Mouse (Mus musculus): ENCODE measurements around the gene Sema3a.
"Not testable (repeated sequence)": the region's sequence is repeated elsewhere in the genome, so short reads cannot be mapped to it uniquely, and the experiment has no call there.

Sema3a gene

DNA sequence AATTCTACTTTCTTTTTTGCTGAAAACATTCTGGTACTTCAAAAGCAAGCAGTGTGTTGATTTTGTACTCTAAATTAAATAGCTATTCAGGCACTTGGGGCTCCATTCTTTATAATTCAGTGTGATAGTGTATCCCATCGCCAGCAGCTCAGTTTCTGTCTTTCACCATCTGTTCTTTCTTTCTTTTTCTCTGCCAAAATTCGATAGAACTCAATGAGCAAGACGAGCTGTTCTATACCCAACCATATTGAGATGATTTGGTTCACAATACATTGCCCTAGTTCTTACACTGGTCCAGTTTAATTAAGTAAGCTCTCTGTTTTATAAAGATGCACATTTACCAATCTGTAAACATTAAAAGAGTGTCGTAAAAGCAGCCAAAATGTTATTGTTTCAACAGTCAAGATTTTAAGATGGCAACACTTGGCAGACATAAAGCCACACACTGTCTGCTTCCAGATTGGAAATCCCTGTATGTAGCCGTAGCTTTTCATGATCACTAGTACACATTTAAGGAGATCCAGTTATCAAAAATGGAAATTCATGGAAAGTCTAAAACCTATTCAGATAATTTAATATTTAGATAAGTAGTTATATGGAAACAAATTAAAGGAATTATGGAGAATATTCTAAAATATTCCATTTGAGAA lies 296.2 kb downstream of the Sema3a start:
- no peak for DNase-seq (ENCODE audit: low spot score in 2 of 2)

DNA sequence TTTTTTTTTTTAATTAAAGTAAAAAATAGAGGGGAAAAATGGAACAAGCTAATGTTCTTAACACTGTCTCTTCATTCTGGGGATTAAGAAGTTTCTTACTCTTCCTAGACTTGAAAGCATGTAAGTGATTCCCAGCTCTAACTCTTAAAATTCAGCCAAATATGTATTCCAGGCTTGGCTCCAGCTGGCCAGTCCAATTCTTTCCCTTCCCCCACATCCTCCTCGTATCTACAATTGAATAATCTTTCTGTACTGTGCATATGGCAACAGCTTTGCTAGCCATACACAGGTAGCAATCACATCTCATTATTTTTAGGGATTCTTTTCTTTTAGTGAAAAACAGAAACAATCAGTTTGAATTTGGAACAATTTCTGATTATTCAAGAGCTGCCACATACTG lies 303.5 kb downstream of the Sema3a start:
- peak in 1 of 2 experiments; percentile 28 for DNase-seq (ENCODE audit: low spot score in 2 of 2)

DNA sequence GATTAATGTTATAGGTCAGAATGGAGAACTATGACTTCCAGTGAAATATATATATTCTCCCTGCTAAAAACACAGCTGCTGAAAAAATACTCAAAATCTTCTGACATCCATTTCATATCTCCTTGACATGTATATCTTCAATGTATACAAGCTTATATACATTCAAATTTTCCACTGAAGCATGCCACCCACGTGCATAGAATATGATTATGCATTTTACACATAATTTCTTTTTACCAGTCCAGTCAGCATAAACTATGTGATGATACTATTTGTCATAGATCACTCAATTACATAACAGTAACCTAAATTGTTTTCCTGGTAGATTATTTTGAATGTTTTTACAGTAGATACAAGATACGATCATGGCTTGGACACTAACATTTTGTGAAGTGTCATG lies 306.6 kb downstream of the Sema3a start:
- DNase-seq (ENCODE audit: low spot score in 2 of 2): no peak

DNA sequence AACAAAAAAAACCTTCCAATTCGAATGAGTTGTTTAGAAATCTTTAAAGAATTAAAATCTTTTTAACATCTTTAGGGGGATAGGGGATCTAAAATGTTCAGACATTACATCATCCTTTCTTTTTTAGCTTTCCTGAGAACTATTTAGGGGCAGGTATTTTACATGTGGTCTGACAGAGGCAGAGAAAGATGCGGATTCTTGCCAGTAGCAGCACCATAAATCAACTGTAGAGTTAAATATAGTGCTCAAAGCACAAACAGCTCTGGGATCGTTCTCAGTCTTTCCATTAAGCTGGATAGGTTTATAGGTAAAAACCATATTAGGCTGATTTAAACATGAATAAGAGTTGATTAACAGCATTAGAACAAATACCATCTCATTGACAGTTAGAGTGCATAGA lies 307.4 kb downstream of the Sema3a start:
- DNase-seq (ENCODE audit: low spot score in 2 of 2): no peak

DNA sequence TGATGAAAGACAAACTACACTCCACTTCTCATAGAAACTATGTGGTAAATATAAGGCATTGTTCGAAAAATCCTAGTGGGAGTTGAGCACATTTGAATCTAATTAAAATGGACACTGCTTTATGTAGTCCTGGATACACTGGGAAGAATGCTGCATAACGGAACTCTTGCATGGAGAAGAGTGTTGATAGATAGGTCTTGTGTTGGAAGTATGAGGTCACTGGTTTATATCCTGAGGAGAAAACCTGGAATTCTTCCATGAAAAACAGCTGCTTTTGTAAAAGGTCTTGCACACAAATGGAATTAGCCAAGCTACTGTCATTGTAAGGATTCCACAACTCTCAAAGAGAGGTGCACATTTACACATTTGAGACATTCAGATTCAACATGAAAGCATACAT lies 308.1 kb downstream of the Sema3a start:
- DNase-seq (ENCODE audit: low spot score in 2 of 2): no peak

DNA sequence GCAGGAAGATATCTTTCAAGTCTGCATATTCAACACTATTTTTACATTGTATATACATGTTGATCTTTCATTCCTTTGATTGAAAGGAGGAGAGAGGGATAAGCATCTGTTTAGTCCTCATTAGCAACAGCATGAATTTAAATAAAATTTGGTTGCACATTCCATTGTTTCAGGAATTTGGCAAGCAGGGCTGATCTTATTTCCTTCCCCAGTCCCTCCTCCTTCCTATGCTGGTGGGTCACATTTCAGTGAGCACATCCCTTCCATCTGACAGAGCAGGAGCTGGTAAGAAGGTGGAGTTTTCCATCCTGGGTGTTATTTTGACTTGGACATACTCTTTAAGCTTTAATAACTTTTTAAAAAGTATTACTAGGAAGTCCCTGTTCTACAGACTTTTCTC lies 315.9 kb downstream of the Sema3a start:
- no peak for DNase-seq (ENCODE audit: low spot score in 2 of 2)

DNA sequence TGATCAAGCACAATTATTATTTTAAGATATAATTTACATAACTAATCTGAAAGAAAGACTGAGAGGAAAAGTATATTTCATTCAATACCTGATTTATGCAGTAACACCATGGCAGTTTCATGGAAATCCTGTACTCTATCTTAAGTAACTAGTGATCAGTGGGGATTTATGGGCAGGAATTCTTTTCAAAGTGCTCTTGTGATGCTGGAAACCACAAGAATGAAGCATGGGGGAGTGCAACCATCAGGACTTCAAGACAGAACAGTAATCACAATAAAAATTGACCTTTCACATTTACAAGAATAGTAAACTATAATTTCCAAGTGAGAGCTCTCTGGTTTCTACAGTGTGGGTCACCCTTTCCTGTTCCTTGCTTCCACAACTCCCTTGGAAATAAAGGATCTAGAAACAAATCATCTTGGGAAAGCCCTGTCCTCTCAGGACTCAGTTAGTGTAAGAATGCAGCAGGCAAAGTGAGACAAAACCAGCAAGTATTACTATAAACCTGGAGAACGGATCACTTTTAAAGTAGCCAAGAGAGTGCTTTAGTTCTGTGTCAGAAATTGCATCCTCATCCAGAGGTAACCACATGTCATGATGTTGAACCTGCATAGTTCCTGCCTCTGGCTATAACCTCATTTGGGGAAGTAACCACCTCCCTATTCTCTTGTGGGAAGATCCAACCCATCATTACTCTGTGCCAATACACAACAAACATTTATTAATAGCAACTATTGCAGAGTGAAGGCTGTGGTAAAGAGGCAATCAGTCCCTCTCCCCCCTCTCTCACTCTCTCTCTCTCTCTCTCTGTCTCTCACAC lies 335.2 kb downstream of the Sema3a start:
- DNase-seq (ENCODE audit: low spot score in 2 of 2): no peak

DNA sequence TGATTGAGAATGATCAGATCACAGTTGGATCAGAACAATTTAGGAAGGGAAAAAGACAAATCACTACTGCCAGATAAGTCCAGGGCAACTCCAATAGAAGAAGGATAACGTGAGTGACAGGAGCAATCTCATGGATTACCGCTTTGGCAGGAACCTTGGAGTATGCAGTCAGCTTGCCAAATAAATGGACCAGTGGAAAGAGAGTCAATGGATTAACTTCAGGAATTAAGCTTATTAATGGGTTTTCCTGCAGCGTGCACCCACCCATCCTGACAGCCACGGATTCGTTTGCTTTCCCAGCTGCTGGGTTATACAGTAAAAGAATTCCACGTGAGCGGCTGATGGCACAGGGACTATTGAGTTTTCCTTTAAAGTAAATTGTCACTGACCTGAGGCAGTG lies 343.6 kb downstream of the Sema3a start:
- DNase-seq (ENCODE audit: low spot score in 2 of 2): peak; percentile 24 to 34

DNA sequence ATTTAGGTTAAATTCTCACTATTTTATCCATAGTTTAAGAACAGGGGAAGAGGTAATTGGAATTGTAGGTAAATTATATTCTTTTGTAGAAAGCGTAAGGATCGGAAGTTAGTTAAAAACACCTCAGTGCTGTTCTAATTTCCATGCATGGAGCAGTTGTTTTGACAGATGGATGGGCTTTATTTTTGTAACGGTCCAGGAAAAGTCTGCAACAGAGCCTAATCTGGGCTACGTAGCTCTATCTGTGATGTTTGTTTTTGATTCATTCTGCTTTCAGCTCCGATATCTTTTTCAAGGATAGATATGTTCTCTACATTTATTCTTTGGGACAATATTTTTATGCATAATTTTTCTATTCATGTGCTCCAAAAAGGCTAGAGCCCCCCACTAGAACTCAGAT lies 344.2 kb downstream of the Sema3a start:
- peak in 1 of 2 experiments; percentile 39 for DNase-seq (ENCODE audit: low spot score in 2 of 2)

DNA sequence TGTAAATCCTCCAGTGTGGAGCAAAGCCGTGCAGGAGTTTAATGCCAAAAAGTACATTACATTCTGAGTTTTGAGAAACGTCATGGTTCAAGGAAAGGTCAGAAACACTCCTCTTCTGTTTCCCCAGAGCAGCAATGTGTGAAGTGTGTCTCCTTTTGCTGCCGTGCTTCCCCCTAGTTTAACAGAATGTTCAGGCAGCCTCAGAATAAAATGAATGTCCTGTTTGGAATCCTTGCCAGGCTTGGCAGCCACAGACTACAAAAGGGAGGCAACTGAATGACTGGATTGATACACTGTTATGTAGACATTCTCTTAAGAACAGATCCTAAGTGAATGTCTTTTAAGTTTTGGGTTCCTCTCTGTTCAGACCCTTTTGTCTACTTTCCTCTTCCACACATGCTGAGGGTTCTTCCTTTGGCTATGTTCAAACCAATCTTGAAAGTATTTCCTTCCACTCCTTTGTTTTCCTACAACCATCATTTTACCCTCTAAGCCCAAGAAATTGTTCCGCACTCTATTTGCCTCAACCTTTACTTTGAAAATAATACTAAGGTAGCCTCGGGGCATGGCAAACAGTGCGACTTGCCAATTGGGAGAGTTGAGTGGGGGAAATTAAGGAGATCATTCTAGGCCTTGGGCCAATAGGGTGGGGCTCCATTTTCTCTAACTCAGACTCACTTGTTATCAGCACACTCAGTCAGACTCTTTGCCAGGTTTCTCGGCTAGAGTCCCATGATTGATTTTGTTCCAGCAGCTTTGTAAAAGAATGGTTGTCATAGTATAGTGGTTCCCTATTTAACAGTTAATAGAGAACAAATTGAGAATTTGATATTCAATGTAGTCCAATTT lies 345.1 kb downstream of the Sema3a start:
- peak; percentile 49 to 54 for DNase-seq (ENCODE audit: low spot score in 2 of 2)

DNA sequence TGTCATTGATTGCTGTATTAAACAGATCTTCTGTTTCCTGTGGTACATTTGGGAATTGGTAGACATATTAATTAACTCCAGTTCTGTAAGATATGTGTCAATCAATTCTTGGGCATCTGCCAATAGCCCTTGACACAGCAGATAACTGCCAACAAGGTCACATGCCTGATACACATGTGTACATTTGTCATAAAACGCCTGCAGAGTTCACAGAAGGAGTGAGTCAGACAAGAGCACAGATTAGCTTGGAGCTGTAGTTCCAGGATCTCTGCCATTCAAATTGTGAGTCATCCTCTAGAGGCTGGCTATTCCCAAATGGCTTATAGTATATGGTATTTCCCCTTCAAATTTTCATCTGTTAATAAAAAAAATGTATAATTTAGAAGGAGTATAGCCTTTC lies 352.4 kb downstream of the Sema3a start:
- no peak for DNase-seq (ENCODE audit: low spot score in 2 of 2)

DNA sequence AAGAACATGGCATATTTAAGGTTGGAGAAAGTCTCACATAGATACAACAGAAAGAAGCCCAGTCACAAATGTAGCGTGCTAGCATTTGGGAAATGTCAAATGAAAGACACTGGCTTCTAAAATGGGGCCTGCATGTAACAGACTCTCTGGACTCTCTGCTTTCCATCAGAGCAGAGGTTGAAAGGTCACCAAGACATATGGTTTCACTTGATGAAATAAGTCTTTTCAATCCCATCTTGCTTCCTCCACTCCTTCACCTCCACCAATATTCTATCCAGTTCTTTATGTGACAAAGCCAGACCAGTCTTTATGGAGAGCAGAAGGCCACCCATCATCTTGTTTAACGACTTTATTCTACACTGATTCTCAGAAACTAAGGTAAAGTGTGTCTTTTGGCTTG lies 363.5 kb downstream of the Sema3a start:
- DNase-seq (ENCODE audit: low spot score in 2 of 2): no peak

DNA sequence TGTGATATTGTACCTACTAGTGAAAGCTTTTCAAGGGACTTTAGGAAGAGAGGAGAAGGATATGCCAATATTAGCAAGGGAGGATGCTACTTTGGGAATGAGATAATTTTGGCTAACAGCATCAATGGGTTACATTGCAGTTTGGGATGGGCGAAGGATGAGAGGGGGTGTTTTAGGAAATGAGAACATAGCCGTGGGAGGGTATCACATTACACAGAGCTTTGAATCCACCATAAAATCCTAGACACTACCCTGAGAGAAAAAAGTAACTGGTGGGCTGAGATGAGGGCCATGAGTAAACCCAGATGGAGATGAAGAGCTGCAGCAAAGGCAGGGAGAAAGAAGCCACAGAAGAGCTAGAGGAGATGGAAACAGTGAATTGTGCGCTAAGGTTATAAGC lies 370.8 kb downstream of the Sema3a start:
- DNase-seq (ENCODE audit: low spot score in 2 of 2): not testable (repeated sequence)

DNA sequence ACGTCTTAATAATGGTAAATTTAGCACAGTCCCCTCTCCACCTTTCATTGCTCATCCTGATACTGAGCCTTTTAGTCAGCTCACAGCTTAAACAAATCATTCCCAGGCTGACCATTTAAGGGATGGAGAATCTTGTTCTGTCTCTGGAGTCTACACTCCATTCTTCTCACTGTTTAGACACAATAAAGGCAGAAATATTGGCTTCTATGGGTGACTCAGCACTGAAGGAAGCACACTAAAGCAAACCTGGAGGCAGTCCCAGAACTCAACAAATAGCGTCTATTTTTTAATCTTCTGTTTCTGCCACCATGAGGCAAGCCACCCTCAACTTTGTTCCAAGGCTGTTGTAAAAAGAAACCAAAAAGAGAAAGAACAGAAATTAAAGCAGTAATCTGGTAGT lies 374.6 kb downstream of the Sema3a start:
- peak; percentile 41 to 44 for DNase-seq (ENCODE audit: low spot score in 2 of 2)

DNA sequence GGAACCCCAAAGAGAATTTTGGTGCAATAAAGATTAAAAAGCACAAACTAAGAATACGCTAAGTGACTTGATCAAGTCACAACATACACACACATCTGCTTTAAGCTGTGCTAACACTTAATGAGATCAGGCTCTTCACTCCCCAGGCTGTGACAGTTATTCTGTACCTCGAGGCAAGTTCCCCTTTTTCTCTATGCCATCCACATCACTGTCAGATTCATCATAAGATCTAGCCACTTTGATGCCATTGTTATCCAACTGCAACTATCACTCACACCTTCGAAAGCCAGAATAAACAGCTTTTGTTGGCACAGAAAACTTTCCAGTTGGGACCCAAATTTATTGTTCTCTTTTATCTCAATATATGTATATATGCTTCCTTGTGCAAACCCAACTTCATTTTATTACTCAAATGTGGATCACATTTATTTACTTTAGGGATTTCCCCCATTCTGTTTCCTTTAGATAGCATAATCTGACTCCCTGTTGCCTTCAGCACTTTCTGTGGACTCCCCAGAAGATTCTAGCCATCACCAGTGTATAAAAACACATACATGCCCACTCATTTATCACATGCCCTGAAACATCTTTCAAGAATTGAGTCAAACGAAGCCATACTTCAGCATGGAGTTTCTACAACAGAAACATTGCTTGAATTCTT lies 380.8 kb downstream of the Sema3a start:
- DNase-seq (ENCODE audit: low spot score in 2 of 2): no peak

DNA sequence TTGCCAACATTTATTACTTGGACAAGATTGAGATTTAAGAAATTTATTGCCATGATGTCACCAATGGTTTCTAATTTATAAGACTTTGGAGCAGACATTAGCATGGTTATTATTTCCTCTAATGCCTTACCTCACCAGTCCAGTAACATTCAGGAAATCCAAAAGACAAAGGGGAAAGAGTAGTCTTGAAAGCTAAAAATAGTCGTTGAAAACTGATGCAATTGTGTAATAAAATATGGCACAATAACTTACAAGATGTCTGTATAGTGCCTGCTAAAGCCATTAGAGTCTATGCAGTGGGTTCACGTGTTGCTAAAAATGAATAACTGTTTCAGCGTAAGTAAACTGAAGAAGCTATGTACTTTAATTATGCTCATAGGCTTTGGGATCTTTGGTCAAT lies 383.9 kb downstream of the Sema3a start:
- DNase-seq (ENCODE audit: low spot score in 2 of 2): no peak

DNA sequence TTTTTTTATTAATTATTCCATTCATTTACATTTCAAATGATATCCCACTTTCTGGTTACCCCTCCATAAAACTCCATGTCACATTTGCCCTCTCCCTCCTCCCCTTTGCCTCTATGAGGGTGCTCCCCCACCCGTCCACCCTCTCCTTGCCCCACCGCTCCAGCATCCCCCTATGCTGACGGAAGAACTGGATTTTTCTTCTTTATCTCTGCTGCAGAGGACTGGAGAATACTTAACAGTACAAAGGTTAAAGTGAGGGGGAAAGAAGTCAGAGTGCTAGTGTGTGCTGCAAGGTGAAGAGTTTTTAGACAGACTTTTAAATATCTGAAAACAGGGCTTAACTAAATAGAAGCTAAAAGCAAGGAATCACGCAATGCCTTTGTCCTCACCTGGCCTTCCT lies 391.8 kb downstream of the Sema3a start:
- DNase-seq (ENCODE audit: low spot score in 2 of 2): no peak

DNA sequence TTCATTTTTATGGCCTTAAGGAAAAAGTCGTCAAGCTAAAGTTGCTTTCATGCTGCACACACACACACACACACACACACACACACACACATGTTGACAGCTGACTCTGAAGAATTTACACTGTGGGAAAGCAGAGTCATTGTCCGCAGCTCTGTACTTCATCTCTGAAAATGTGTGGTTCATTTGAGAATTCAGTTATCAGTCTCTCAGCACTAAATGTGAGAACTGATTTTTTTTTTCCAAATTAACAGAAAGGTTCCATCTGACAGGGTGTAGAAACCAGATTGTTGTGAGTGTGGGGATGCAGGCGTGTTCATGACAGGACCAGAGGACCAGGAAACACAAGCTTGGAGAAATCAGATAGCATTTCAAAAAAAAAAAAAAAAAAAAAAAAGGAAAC lies 400.4 kb downstream of the Sema3a start:
- DNase-seq (ENCODE audit: low spot score in 2 of 2): no peak

DNA sequence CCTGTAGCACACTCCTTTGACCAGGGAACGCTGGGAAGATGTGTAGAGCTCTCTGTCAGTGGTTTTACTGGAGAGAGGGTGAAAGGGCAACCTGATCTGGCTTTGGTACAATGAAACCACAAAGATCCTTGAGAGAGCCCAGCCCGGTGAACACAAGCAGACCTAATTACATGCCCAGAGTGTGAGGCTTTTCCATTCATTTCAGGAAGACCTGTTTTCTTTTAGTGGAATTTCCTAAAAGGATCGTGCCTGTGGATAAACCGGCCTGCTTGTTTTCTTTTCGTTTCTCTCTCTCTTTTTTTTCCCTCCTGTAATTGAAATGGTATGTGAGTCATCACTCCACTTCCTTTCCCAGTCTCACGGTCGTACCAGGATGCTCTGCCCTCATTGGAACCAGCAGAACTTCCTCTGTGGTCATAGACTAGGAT lies 401.8 kb downstream of the Sema3a start:
- no peak for DNase-seq (ENCODE audit: low spot score in 2 of 2)

DNA sequence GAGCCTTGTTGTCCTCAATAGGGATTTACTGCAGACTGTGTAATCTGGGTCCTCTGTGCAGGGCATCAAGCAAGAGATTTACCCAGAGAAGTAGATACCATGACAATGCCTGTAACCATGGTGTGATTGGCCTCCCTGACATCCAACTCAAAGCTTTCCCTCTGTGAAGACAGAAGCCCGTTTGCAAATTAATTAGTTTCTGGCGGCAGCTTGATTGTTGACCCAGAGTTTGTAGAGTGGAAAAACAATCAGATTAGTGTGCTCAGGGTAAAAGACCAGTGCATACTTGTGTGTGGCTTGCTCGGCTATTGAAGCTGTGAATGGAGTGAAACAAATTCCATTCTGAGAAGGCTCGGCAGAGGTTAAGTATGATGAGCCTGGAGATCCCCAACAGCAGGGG lies 404.0 kb downstream of the Sema3a start:
- peak; percentile 20 to 28 for DNase-seq (ENCODE audit: low spot score in 2 of 2)

DNA sequence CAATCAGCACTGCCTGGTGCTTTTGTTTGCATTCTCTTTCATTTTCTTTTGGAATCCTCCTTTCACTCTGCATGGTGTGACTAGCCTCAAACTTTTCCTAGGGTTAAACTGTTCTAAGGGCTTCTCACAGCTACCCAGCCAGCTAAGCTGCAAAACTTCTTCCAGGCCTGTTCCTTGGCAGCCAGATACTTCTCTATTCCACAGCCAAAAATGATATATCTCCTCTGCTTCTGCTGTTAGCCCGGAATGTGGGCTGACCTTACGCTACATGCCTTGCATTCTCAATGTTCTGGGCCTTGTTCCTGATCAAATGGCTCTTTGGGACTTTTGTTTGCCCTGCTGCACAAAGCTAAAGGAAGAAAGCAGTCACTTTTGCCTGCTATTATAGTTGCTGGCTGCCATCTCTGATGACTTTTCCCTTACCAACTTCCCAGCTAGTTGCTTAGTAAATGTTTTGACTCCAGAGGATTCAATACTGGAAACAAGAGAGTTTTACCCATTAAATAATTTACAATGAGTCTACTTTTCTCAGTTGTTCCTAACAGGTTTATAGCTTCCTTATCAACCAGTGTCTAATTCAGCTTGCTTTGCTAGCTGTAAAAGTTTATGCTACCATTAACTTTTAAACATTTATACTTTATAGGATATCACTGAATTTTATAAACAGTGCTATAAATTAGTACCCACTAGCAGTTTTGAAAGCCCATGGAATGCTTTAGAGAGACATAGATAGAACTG lies 422.4 kb downstream of the Sema3a start:
- peak in 1 of 2 experiments; percentile 30 for DNase-seq (ENCODE audit: low spot score in 2 of 2)
